Mouse (Mus musculus): ENCODE measurements at regions not wholly inside any gene's neighbourhood (a gene's known extent, or its start where the extent isn't known, plus 50 kb on each side); places are given as distances from the start of the nearest gene placed in this dataset.

- Histone ChIP-seq H3K4me1 (ENCODE audit: control insufficient read depth, insufficient read depth, low read length) (peaks cover 9% of the 10 kb centered on the region), H3K79me2 (replicated peaks; ENCODE audit: control insufficient read depth, insufficient read depth, low read length) (no peaks in the 10 kb centered on the region), H3K4me3 (no peak overlapping the region), H3K36me3 (ENCODE audit: control insufficient read depth, insufficient read depth, low read length) (peaks cover 4% of the 10 kb centered on the region; the same call in 1 of the 2 replicates), H3K27me3 (ENCODE audit: control insufficient read depth, insufficient read depth, low read length) (no peaks in the 10 kb centered on the region), H3K27ac (no peak overlapping the region), H3K9ac (ENCODE audit: low read depth, low read length) (no peak overlapping the region)
- WGBS, result 98% methylated on average over 3 of the region's 3 CpGs
- no peak for DNase-seq
- TF ChIP-seq EP300 (IDR thresholded peaks at IDR 0.05; ENCODE audit: insufficient read depth, low read depth, low read length), result no peak
- TF ChIP-seq POLR2A (IDR thresholded peaks at IDR 0.05; ENCODE audit: insufficient read depth, low read depth, low read length), result no peak
- no peak for TF ChIP-seq CTCF (IDR thresholded peaks at IDR 0.05)
- intact Hi-C loops (cut with DNase I), result no loop called here
Measured at GRCm38 (mm10) chr11:22690829-22691228, 169.9 kb downstream of the B3gnt2 start.

GRCm38 (mm10) chr11:22692281-22692857 is 168.4 kb downstream of the B3gnt2 start:
- peaks cover 9% of the 10 kb centered on the region for H3K4me1 ChIP-seq (ENCODE audit: control insufficient read depth, insufficient read depth, low read length)
- no peaks in the 10 kb centered on the region for H3K27me3 ChIP-seq (ENCODE audit: control insufficient read depth, insufficient read depth, low read length)
- H3K27ac ChIP-seq, result no peak overlapping the region
- DNase-seq, result no peak
- H3K9ac ChIP-seq (ENCODE audit: low read depth, low read length), result no peak overlapping the region
- H3K79me2 ChIP-seq (replicated peaks; ENCODE audit: control insufficient read depth, insufficient read depth, low read length), result no peaks in the 10 kb centered on the region
- TF ChIP-seq EP300 (IDR thresholded peaks at IDR 0.05; ENCODE audit: insufficient read depth, low read depth, low read length) (no peak), CTCF (IDR thresholded peaks at IDR 0.05) (no peak)
- H3K4me3 ChIP-seq, result no peak overlapping the region
- peaks cover 4% of the 10 kb centered on the region; the same call in 1 of the 2 replicates for H3K36me3 ChIP-seq (ENCODE audit: control insufficient read depth, insufficient read depth, low read length)
- 70% methylated on average over 5 of the region's 5 CpGs for WGBS
- intact Hi-C loops (cut with DNase I), result no loop called here

- intact Hi-C loops (cut with DNase I), result no loop called here
- Histone ChIP-seq H3K79me2 (replicated peaks; ENCODE audit: control insufficient read depth, insufficient read depth, low read length) (no peaks in the 10 kb centered on the region), H3K4me3 (no peak overlapping the region), H3K36me3 (ENCODE audit: control insufficient read depth, insufficient read depth, low read length) (peaks cover 8% of the 10 kb centered on the region; the same call in 1 of the 2 replicates), H3K27ac (no peak overlapping the region), H3K27me3 (ENCODE audit: control insufficient read depth, insufficient read depth, low read length) (no peaks in the 10 kb centered on the region), H3K4me1 (ENCODE audit: control insufficient read depth, insufficient read depth, low read length) (peaks cover 12% of the 10 kb centered on the region), H3K9ac (ENCODE audit: low read depth, low read length) (no peak overlapping the region)
- no peak for DNase-seq
- 28% methylated on average over 1 of the region's 1 CpGs for WGBS
- TF ChIP-seq EP300 (IDR thresholded peaks at IDR 0.05; ENCODE audit: insufficient read depth, low read depth, low read length) (no peak), CTCF (IDR thresholded peaks at IDR 0.05) (peak; percentile 18; the same call in 1 of the 2 replicates), POLR2A (IDR thresholded peaks at IDR 0.05; ENCODE audit: insufficient read depth, low read depth, low read length) (no peak)
Measured at GRCm38 (mm10) chr11:22692941-22693341, 167.8 kb downstream of the B3gnt2 start.

GRCm38 (mm10) chr11:22693376-22693775 is 167.4 kb downstream of the B3gnt2 start:
- no peak for TF ChIP-seq EP300 (IDR thresholded peaks at IDR 0.05; ENCODE audit: insufficient read depth, low read depth, low read length)
- no peak for TF ChIP-seq CTCF (IDR thresholded peaks at IDR 0.05)
- TF ChIP-seq POLR2A (IDR thresholded peaks at IDR 0.05; ENCODE audit: insufficient read depth, low read depth, low read length), result no peak

GRCm38 (mm10) chr11:22693984-22694383 is 166.8 kb downstream of the B3gnt2 start:
- Histone ChIP-seq H3K27ac (no peak overlapping the region), H3K9ac (ENCODE audit: low read depth, low read length) (no peak overlapping the region), H3K4me3 (no peak overlapping the region), H3K79me2 (replicated peaks; ENCODE audit: control insufficient read depth, insufficient read depth, low read length) (no peaks in the 10 kb centered on the region), H3K36me3 (ENCODE audit: control insufficient read depth, insufficient read depth, low read length) (peaks cover 8% of the 10 kb centered on the region; the same call in 1 of the 2 replicates), H3K27me3 (ENCODE audit: control insufficient read depth, insufficient read depth, low read length) (no peaks in the 10 kb centered on the region), H3K4me1 (ENCODE audit: control insufficient read depth, insufficient read depth, low read length) (peaks cover 13% of the 10 kb centered on the region)
- DNase-seq, result no peak
- 90% methylated on average over 2 of the region's 2 CpGs for WGBS
- intact Hi-C loops (cut with DNase I), result loop anchor here (2.0 kb wide), 1 partner anchor 75 kb away; no protein-coding TSS in a partner anchor
- TF ChIP-seq CTCF (IDR thresholded peaks at IDR 0.05), result peak; percentile 22; the same call in 1 of the 2 replicates
- no peak for TF ChIP-seq POLR2A (IDR thresholded peaks at IDR 0.05; ENCODE audit: insufficient read depth, low read depth, low read length)
- no peak for TF ChIP-seq EP300 (IDR thresholded peaks at IDR 0.05; ENCODE audit: insufficient read depth, low read depth, low read length)

More at GRCm38 (mm10) chr11:22693376-22693775, 167.4 kb downstream of the B3gnt2 start:
- WGBS, result 96% methylated on average over 2 of the region's 2 CpGs
- H3K79me2 ChIP-seq (replicated peaks; ENCODE audit: control insufficient read depth, insufficient read depth, low read length), result no peaks in the 10 kb centered on the region
- H3K9ac ChIP-seq (ENCODE audit: low read depth, low read length), result no peak overlapping the region
- H3K27ac ChIP-seq, result no peak overlapping the region
- no peak for DNase-seq
- H3K36me3 ChIP-seq (ENCODE audit: control insufficient read depth, insufficient read depth, low read length), result peaks cover 8% of the 10 kb centered on the region; the same call in 1 of the 2 replicates
- H3K4me1 ChIP-seq (ENCODE audit: control insufficient read depth, insufficient read depth, low read length), result peaks cover 13% of the 10 kb centered on the region
- no peak overlapping the region for H3K4me3 ChIP-seq
- H3K27me3 ChIP-seq (ENCODE audit: control insufficient read depth, insufficient read depth, low read length), result no peaks in the 10 kb centered on the region
- intact Hi-C loops (cut with DNase I), result no loop called here

- no peak overlapping the region for H3K4me3 ChIP-seq
- H3K27me3 ChIP-seq (ENCODE audit: control insufficient read depth, insufficient read depth, low read length), result no peaks in the 10 kb centered on the region
- intact Hi-C loops (cut with DNase I), result loop anchor here (2.0 to 5.0 kb wide), 2 partner anchors 74 to 167 kb away; partner anchors contain the start of gene B3gnt2
- no peak for DNase-seq
- H3K79me2 ChIP-seq (replicated peaks; ENCODE audit: control insufficient read depth, insufficient read depth, low read length), result no peaks in the 10 kb centered on the region
- H3K36me3 ChIP-seq (ENCODE audit: control insufficient read depth, insufficient read depth, low read length), result peaks cover 8% of the 10 kb centered on the region; the same call in 1 of the 2 replicates
- 34% methylated on average over 5 of the region's 5 CpGs for whole genome bisulfite sequencing
- no peak for TF ChIP-seq EP300 (IDR thresholded peaks at IDR 0.05; ENCODE audit: insufficient read depth, low read depth, low read length)
- TF ChIP-seq POLR2A (IDR thresholded peaks at IDR 0.05; ENCODE audit: insufficient read depth, low read depth, low read length), result no peak
- no peak for TF ChIP-seq CTCF (IDR thresholded peaks at IDR 0.05)
- H3K27ac ChIP-seq, result peak overlapping the region; percentile 31
- no peak overlapping the region; the same call in 1 of the 2 replicates for H3K9ac ChIP-seq (ENCODE audit: low read depth, low read length)
- peaks cover 13% of the 10 kb centered on the region for H3K4me1 ChIP-seq (ENCODE audit: control insufficient read depth, insufficient read depth, low read length)
Measured at GRCm38 (mm10) chr11:22694829-22695228, 165.9 kb downstream of the B3gnt2 start.

Measured in heart, adult 2 months (tissue).